In genomic region chr3:53029046-53029445, GRCm38 (mm10) we compare ENCODE assay signal across 8 mouse cellular contexts. TPM values are rescaled to one million over a fixed set of nuclear protein-coding genes. Genes with fewer than 3 reads are reported as not detected.
DNase-seq lines count a peak whose midpoint lies in the region; ATAC-seq and TF ChIP-seq lines count a peak whose summit lies in the region.

No protein-coding gene starts in this region.

- H3K9ac ChIP-seq in forebrain, postnatal 0 days: no peak overlapping the region

- no peaks in the 10 kb centered on the region for H3K4me1 ChIP-seq in forebrain, postnatal 0 days (ENCODE audit: insufficient read depth)
- H3K4me1 ChIP-seq in lung, adult 2 months (ENCODE audit: control insufficient read depth, insufficient read depth, low read length): no peaks in the 10 kb centered on the region

- no peak for TF ChIP-seq POLR2A in lung, adult 2 months (IDR thresholded peaks at IDR 0.05; ENCODE audit: borderline replicate concordance, extremely low read depth, low read depth, low read length)

- WGBS in forebrain, postnatal 0 days: 22% methylated on average over 7 of the region's 7 CpGs
- WGBS in lung, adult 2 months: 19% methylated on average over 7 of the region's 7 CpGs

- peak; percentile 83 for TF ChIP-seq CTCF in forebrain, postnatal 0 days (IDR thresholded peaks at IDR 0.05; ENCODE audit: low read depth)
- TF ChIP-seq CTCF in lung, adult 2 months (IDR thresholded peaks at IDR 0.05; ENCODE audit: insufficient read depth, low read length): peak; percentile 64

- H3K27me3 ChIP-seq in forebrain, postnatal 0 days (ENCODE audit: insufficient read depth, low read length): no peaks in the 10 kb centered on the region

- peak; percentile 60; the same call in 1 of the 2 replicates for ATAC-seq in forebrain, postnatal 0 days

- no peak overlapping the region for H3K4me3 ChIP-seq in forebrain, postnatal 0 days (ENCODE audit: low read depth, low read length)
- H3K4me3 ChIP-seq in lung, adult 2 months (replicated peaks; ENCODE audit: extremely low read depth, low read depth, low read length): no peak overlapping the region

- DNase-seq in A20 (ENCODE audit: low read depth, low spot score): peak; percentile 69
- DNase-seq in ES-CJ7 (ENCODE audit: low read depth, low spot score): peak; percentile 79
- peak; percentile 51 for DNase-seq in c-Kit-positive CD71-positive TER-119-positive erythroid progenitor cells, embryonic 14.5 days (ENCODE audit: low spot score)
- DNase-seq in forebrain, postnatal 0 days: peak; percentile 88
- peak; percentile 88 for DNase-seq in kidney, postnatal 10 days
- peak; percentile 73 for DNase-seq in lung, adult 2 months
- peak; percentile 68 to 84 for DNase-seq in right cerebral cortex, postnatal 10 days (ENCODE audit: low spot score in 2 of 2)
- DNase-seq in yolk sac, embryonic 10.5 days (ENCODE audit: low spot score): peak; percentile 45

- H3K9me3 ChIP-seq in forebrain, postnatal 0 days (ENCODE audit: low read length): no peaks in the 10 kb centered on the region

- H3K27ac ChIP-seq in forebrain, postnatal 0 days (ENCODE audit: low read depth, low read length): no peak overlapping the region

- H3K36me3 ChIP-seq in forebrain, postnatal 0 days (ENCODE audit: insufficient read depth): no peaks in the 10 kb centered on the region

- no peak overlapping the region for H3K4me2 ChIP-seq in forebrain, postnatal 0 days (ENCODE audit: low read depth)

RNA-seq across cellular contexts. Expression of gene Cog6, which starts 12.0 kb away (rescaled TPM):
- 42.8 and 44.9 TPM in 2 replicates for total RNA-seq in forebrain, postnatal 0 days (2014; rRNA removed)
- 28.3 and 31.3 TPM in 2 replicates for polyA plus RNA-seq in forebrain, postnatal 0 days (2015; fragmentation: Nextera tagmentation; extraction: Ambion mirVana)
- 12.4 and 15.8 TPM in 2 replicates for polyA plus RNA-seq in lung, adult 2 months (2012; rRNA removed)

RNA-seq across cellular contexts. Expression of gene Lhfp, which starts 12.3 kb away (rescaled TPM):
- 44.7 and 48.0 TPM in 2 replicates for total RNA-seq in forebrain, postnatal 0 days (2014; rRNA removed)
- 60.8 and 74.1 TPM in 2 replicates for polyA plus RNA-seq in forebrain, postnatal 0 days (2015; fragmentation: Nextera tagmentation; extraction: Ambion mirVana)
- polyA plus RNA-seq in lung, adult 2 months (2012; rRNA removed): 243 and 288 TPM in 2 replicates
